Mouse (Mus musculus) kidney, postnatal 25 days (tissue): Measurements from ENCODE around the gene Arl10.
"Not testable (repeated sequence)": the region's sequence is repeated elsewhere in the genome, so short reads cannot be mapped to it uniquely, and the experiment has no call there.

Experiments
- DNase-seq, 2 experiments: peaks; one replicate each; pipeline ENCODE4 v3.0.0; 2021; ENCODE audit warnings: mixed read lengths in 2 of 2

Gene Arl10

GRCm38 (mm10) chr13:54582860-54583259, 8.0 kb downstream of the Arl10 start:
- DNase-seq, result peak; percentile 37 to 75

GRCm38 (mm10) chr13:54585831-54586230, 11.0 kb downstream of the Arl10 start:
- no peak for DNase-seq

- DNase-seq, result no peak
Observed at GRCm38 (mm10) chr13:54589414-54589995, 14.7 kb downstream of the Arl10 start.

GRCm38 (mm10) chr13:54589996-54590951, 15.5 kb downstream of the Arl10 start, which contains the start of the genes Nop16 and Higd2a:
Nop16 (minus strand) TSS chr13:54590090.
Higd2a (plus strand) TSS chr13:54590207.
- DNase-seq, result peak; percentile 99

GRCm38 (mm10) chr13:54591776-54592356, 17.1 kb downstream of the Arl10 start:
- DNase-seq, result no peak

GRCm38 (mm10) chr13:54593617-54594016, 18.8 kb downstream of the Arl10 start:
- peak in 1 of 2 experiments; percentile 41 for DNase-seq

GRCm38 (mm10) chr13:54596107-54596690, 21.4 kb downstream of the Arl10 start:
- DNase-seq, result peak; percentile 40 to 53

- DNase-seq, result peak; percentile 42 to 70
Observed at GRCm38 (mm10) chr13:54596870-54597269, 22.1 kb downstream of the Arl10 start.

GRCm38 (mm10) chr13:54598622-54599143, 23.9 kb downstream of the Arl10 start:
- DNase-seq, result no peak

GRCm38 (mm10) chr13:54602639-54603111, 27.9 kb downstream of the Arl10 start:
- no peak for DNase-seq

- no peak for DNase-seq
Observed at GRCm38 (mm10) chr13:54603501-54603900, 28.7 kb downstream of the Arl10 start.

GRCm38 (mm10) chr13:54604221-54604620, 29.4 kb downstream of the Arl10 start:
- no peak for DNase-seq

GRCm38 (mm10) chr13:54605426-54605825, 30.6 kb downstream of the Arl10 start:
- peak; percentile 55 to 79 for DNase-seq

- DNase-seq, result no peak
Observed at GRCm38 (mm10) chr13:54607204-54607603, 32.4 kb downstream of the Arl10 start.

GRCm38 (mm10) chr13:54608002-54608401, 33.2 kb downstream of the Arl10 start:
- DNase-seq, result no peak

GRCm38 (mm10) chr13:54608666-54609065, 33.9 kb downstream of the Arl10 start:
- no peak for DNase-seq

- DNase-seq, result no peak
Observed at GRCm38 (mm10) chr13:54609301-54609700, 34.5 kb downstream of the Arl10 start.

GRCm38 (mm10) chr13:54610613-54610971, 35.8 kb downstream of the Arl10 start:
- peak in 1 of 2 experiments; percentile 53 for DNase-seq

GRCm38 (mm10) chr13:54610972-54611754, 36.3 kb downstream of the Arl10 start, which contains the start of gene Cltb:
Cltb (minus strand) TSS chr13:54611344.
- peak; percentile 92 to 93 for DNase-seq

GRCm38 (mm10) chr13:54613141-54613540, 38.3 kb downstream of the Arl10 start:
- not testable (repeated sequence) for DNase-seq

- DNase-seq, result no peak
Observed at GRCm38 (mm10) chr13:54616307-54616706, 41.5 kb downstream of the Arl10 start.

- no peak for DNase-seq
Observed at GRCm38 (mm10) chr13:54616998-54617397, 42.2 kb downstream of the Arl10 start.
